Mouse (Mus musculus) lung, embryonic 16.5 days (tissue): ENCODE data around the gene Sgsm2. TPM values are rescaled to one million over a fixed set of nuclear protein-coding genes. Genes with fewer than 3 reads are reported as not detected.
A peak's percentile ranks its signal among the peaks of the same experiment; 100 is the strongest.

ENCODE experiments used
- ATAC-seq: fragments of 200-750 bp; cut with Nextera tagmentation; 2 replicates; pipeline ENCODE4 v1.8.0; 2017; ENCODE audit warnings: low read depth, mild to moderate bottlenecking, moderate library complexity
- H3K27ac ChIP-seq: fragments of 300-500 bp; sonication (generic); 2 replicates; pipeline ENCODE4 v1.5.1; 2014; ENCODE audit warnings: mild to moderate bottlenecking, control low read depth, low read length
- H3K27me3 ChIP-seq: fragments of 300-500 bp; sonication (generic); 2 replicates; pipeline ENCODE4 v1.6.1; 2014; ENCODE audit warnings: low read depth, low read length, mixed read lengths; ENCODE audit not compliant: control insufficient read depth, insufficient read depth
- H3K36me3 ChIP-seq: fragments of 300-500 bp; sonication (generic); 2 replicates; pipeline ENCODE4 v1.6.1; 2014; ENCODE audit warnings: low read length; ENCODE audit not compliant: control insufficient read depth, insufficient read depth
- H3K4me1 ChIP-seq: fragments of 300-500 bp; sonication (generic); replicated peaks from 2 replicates; pipeline ENCODE4 v1.6.1; 2014; ENCODE audit warnings: low read length, mixed read lengths; ENCODE audit not compliant: control insufficient read depth, insufficient read depth
- H3K4me2 ChIP-seq: fragments of 300-500 bp; sonication (generic); 2 replicates; pipeline ENCODE4 v1.6.1; 2014; ENCODE audit warnings: low read depth, low read length, control low read depth
- H3K4me3 ChIP-seq: fragments of 300-500 bp; sonication (generic); 2 replicates; pipeline ENCODE4 v1.5.1; 2014; ENCODE audit warnings: mild to moderate bottlenecking, low read length, control low read depth
- H3K9ac ChIP-seq: fragments of 300-500 bp; sonication (generic); 2 replicates; pipeline ENCODE4 v1.6.1; 2014; ENCODE audit warnings: low read length, control low read depth
- H3K9me3 ChIP-seq: fragments of 300-500 bp; sonication (generic); 2 replicates; pipeline ENCODE4 v1.6.1; 2016; ENCODE audit warnings: low read length; ENCODE audit not compliant: control insufficient read depth
- WGBS: fragments of 180-500 bp; shearing (Covaris S2); extraction: QIAGEN DNeasy Blood & Tissue Kit; methylation state at CpG from one replicate; pipeline ENCODE4 v1.1.7; 2014; 5-methylcytosine and 5-hydroxymethylcytosine counted together
- polyA plus RNA-seq: library from polyadenylated mRNA; unstranded; fragments of >200 nt; fragmentation: Nextera tagmentation; extraction: Ambion mirVana; gene quantifications from 2 replicates; pipeline ENCODE4 v1.2.1, GENCODE M21; 2015

Sgsm2 gene
- polyA plus RNA-seq, 1 experiment from 2014 or later, result 4.2 TPM

GRCm38 (mm10) chr11:74850998-74851661 is 45.7 kb downstream of the Sgsm2 start:
- Histone ChIP-seq H3K9me3 (no peaks in the 10 kb centered on the region), H3K9ac (no peak overlapping the region), H3K36me3 (no peaks in the 10 kb centered on the region), H3K4me3 (no peak overlapping the region), H3K4me1 (peaks cover 11% of the 10 kb centered on the region), H3K27me3 (no peaks in the 10 kb centered on the region), H3K4me2 (no peak overlapping the region), H3K27ac (no peak overlapping the region)
- no peak for ATAC-seq
- 81% methylated on average over 14 of the region's 14 CpGs for WGBS

- Histone ChIP-seq H3K27me3 (no peaks in the 10 kb centered on the region), H3K9ac (no peak overlapping the region), H3K4me3 (no peak overlapping the region), H3K9me3 (0 out of 2 replicates have a peak, but pooled peaks cover 3% of the 10 kb centered on the region), H3K4me2 (peak overlapping the region; percentile 41), H3K4me1 (peaks cover 14% of the 10 kb centered on the region), H3K27ac (peak overlapping the region; percentile 61), H3K36me3 (peaks cover 6% of the 10 kb centered on the region; the same call in 1 of the 2 replicates)
- ATAC-seq, result peak; percentile 84
- 9% methylated on average over 13 of the region's 13 CpGs for whole genome bisulfite sequencing
Observed at GRCm38 (mm10) chr11:74847919-74848521, 48.8 kb downstream of the Sgsm2 start.

DNA sequence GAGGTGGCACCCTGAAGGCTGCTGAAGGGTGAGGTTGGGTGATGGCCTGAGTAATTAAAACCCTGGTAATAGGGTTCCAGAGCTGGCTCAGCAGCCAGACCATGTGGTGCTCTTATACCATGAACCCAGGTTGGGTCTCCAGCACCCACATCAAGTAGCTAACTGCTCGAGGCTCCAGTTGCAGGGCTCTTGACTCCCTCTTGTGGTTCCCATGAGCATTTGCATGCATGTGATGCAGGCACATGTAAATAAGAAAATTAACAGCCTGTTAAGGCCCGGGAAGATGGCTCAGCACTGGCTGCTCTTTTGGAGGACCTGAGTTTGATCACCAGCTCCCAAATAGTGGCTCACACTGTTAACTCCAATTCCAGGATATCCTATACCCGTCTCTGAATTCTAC is 51.1 kb downstream of the Sgsm2 start:
- 67% methylated on average over 3 of the region's 3 CpGs for WGBS
- H3K27ac ChIP-seq, result no peak overlapping the region
- no peak for ATAC-seq
- 0 out of 2 replicates have a peak, but pooled peaks cover 3% of the 10 kb centered on the region for H3K9me3 ChIP-seq
- H3K9ac ChIP-seq, result no peak overlapping the region
- peaks cover 18% of the 10 kb centered on the region for H3K4me1 ChIP-seq
- no peak overlapping the region for H3K4me2 ChIP-seq
- H3K4me3 ChIP-seq, result no peak overlapping the region
- peaks cover 6% of the 10 kb centered on the region; the same call in 1 of the 2 replicates for H3K36me3 ChIP-seq
- H3K27me3 ChIP-seq, result no peaks in the 10 kb centered on the region

DNA sequence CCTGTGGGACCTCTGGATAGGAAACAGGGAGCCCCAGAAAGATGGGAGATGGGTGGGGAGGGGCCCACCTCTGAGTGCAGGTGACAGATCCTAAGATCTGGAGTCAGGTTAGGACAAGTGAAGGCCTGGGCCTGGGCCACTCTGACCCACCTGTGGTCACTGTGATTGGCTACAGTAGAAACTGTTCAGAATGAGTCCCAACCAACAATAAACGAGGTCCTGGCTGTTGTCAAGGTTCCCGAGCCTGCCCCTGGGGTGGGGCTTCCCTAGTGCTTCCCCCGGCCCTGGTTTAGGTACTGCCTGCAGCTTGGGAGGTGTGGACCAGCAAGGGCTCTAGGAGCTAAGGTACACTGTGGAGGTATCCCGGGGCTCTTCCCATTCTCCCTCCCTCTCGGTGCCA is 53.1 kb downstream of the Sgsm2 start:
- 58% methylated on average over 5 of the region's 5 CpGs for WGBS
- Histone ChIP-seq H3K4me1 (peaks cover 23% of the 10 kb centered on the region), H3K27ac (peak overlapping the region; percentile 33; the same call in 1 of the 2 replicates), H3K9ac (no peak overlapping the region), H3K9me3 (0 out of 2 replicates have a peak, but pooled peaks cover 3% of the 10 kb centered on the region), H3K36me3 (peaks cover 6% of the 10 kb centered on the region; the same call in 1 of the 2 replicates), H3K4me3 (no peak overlapping the region), H3K4me2 (no peak overlapping the region), H3K27me3 (no peaks in the 10 kb centered on the region)
- no peak for ATAC-seq

DNA sequence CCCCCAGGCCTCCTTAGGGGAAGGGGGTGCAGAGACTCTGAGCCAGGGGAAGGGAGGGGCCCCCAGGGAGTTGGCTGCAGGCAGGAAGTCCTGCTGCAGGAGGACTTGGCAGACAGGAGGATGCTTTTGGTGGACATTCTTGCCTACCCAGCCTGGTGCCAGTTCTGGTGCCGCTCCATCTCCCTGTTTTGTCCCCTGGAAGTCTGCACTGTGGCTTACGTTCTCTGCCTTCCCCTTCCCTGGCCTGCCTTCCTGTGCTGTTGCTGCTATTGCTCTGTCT is 53.5 kb downstream of the Sgsm2 start:
- Histone ChIP-seq H3K27me3 (no peaks in the 10 kb centered on the region), H3K4me3 (no peak overlapping the region), H3K4me1 (peaks cover 20% of the 10 kb centered on the region), H3K4me2 (no peak overlapping the region), H3K9me3 (0 out of 2 replicates have a peak, but pooled peaks cover 3% of the 10 kb centered on the region), H3K27ac (peak overlapping the region; percentile 33; the same call in 1 of the 2 replicates), H3K9ac (0 out of 2 replicates have a peak overlapping the region, but pooled peaks have one; percentile 18), H3K36me3 (peaks cover 6% of the 10 kb centered on the region; the same call in 1 of the 2 replicates)
- WGBS, result 71% methylated on average over 2 of the region's 2 CpGs
- no peak for ATAC-seq

DNA sequence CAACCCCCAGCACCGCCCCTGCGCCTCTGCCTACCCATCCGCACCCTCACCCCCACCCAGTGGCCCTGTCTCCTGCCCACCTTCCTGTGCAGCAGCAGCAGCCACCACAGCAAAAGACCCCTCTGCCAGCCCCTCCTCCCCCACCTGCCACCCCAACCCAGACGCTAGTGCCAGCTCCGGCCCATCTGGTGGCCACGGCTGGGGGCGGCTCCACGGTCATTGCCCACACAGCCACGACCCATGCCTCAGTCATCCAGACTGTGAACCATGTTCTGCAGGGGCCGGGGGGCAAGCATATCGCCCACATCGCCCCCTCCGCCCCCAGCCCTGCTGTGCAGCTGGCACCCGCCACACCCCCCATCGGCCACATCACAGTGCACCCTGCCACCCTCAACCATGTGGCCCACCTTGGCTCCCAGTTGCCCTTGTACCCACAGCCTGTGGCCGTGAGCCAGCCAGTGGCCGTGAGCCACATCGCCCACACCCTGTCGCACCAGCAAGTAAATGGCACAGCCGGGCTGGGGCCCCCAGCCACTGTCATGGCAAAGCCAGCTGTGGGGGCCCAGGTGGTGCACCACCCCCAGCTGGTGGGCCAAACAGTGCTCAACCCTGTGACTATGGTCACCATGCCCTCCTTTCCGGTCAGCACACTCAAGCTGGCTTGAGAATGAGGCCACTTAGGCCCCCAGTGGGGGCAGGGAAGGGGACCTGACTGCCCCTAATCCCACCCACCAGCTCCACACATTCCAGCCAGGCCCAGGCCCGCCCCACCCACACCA is 54.0 kb downstream of the Sgsm2 start:
- Histone ChIP-seq H3K36me3 (peaks cover 6% of the 10 kb centered on the region; the same call in 1 of the 2 replicates), H3K27me3 (no peaks in the 10 kb centered on the region), H3K4me1 (peaks cover 15% of the 10 kb centered on the region), H3K9me3 (0 out of 2 replicates have a peak, but pooled peaks cover 3% of the 10 kb centered on the region), H3K4me2 (no peak overlapping the region), H3K9ac (peak overlapping the region; percentile 18; the same call in 1 of the 2 replicates), H3K27ac (peak overlapping the region; percentile 33; the same call in 1 of the 2 replicates), H3K4me3 (no peak overlapping the region)
- 83% methylated on average over 19 of the region's 22 CpGs for WGBS
- ATAC-seq, result no peak

DNA sequence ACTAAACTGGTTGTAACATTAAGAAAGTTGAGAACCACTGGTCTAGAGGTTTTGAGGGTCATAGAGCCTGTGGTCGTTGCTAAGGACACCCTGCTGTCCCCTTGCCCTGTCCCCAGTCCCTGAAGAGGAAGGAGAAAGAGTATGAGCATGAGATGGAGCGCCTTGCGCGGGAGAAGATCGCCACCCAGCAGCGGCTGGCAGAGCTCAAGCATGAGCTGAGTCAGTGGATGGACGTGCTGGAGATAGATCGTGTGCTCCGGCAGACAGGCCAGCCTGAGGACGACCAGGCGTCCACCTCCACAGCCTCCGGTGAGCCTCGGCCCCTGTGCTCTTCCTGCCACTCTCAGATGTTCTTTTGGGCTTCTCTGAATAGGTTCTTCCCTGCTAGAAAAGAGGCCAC is 54.8 kb downstream of the Sgsm2 start:
- no peak for ATAC-seq
- H3K36me3 ChIP-seq, result peaks cover 6% of the 10 kb centered on the region; the same call in 1 of the 2 replicates
- 0 out of 2 replicates have a peak, but pooled peaks cover 3% of the 10 kb centered on the region for H3K9me3 ChIP-seq
- WGBS, result 83% methylated on average over 13 of the region's 13 CpGs
- no peak overlapping the region for H3K9ac ChIP-seq
- peaks cover 22% of the 10 kb centered on the region for H3K4me1 ChIP-seq
- no peaks in the 10 kb centered on the region for H3K27me3 ChIP-seq
- H3K4me2 ChIP-seq, result no peak overlapping the region
- H3K4me3 ChIP-seq, result no peak overlapping the region
- no peak overlapping the region for H3K27ac ChIP-seq

- Histone ChIP-seq H3K27ac (no peak overlapping the region), H3K9ac (no peak overlapping the region), H3K4me2 (no peak overlapping the region), H3K27me3 (no peaks in the 10 kb centered on the region), H3K36me3 (peaks cover 6% of the 10 kb centered on the region; the same call in 1 of the 2 replicates), H3K4me1 (peaks cover 26% of the 10 kb centered on the region), H3K9me3 (0 out of 2 replicates have a peak, but pooled peaks cover 3% of the 10 kb centered on the region), H3K4me3 (no peak overlapping the region)
- no peak for ATAC-seq
- WGBS, result 81% methylated on average over 9 of the region's 9 CpGs
Observed at GRCm38 (mm10) chr11:74841366-74841765, 55.5 kb downstream of the Sgsm2 start.

- Histone ChIP-seq H3K4me1 (peaks cover 26% of the 10 kb centered on the region), H3K36me3 (peaks cover 6% of the 10 kb centered on the region; the same call in 1 of the 2 replicates), H3K27ac (no peak overlapping the region), H3K9ac (no peak overlapping the region), H3K4me2 (no peak overlapping the region), H3K9me3 (0 out of 2 replicates have a peak, but pooled peaks cover 3% of the 10 kb centered on the region), H3K27me3 (no peaks in the 10 kb centered on the region), H3K4me3 (no peak overlapping the region)
- WGBS, result 84% methylated on average over 8 of the region's 8 CpGs
- ATAC-seq, result no peak
Observed at GRCm38 (mm10) chr11:74840739-74841138, 56.1 kb downstream of the Sgsm2 start.
